Comparison of ENCODE assay signal across 8 mouse cellular contexts in the genomic region with DNA sequence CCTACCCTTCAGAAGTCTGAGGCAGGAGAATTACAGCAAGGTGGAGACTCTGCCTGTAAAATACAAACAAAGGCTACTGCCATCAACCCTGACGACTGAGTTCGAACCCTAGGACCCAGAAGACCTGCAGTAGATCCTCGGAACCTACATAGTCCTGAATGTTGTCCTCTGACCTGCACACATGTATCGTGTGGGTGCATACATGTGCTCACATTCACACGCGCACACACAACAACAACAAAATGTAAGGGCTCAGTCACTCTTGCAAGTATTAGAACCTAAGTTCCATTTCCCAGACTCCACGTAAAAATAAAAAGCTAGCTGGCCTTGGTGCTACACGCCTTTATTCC. TPM values are rescaled to one million over a fixed set of nuclear protein-coding genes. Genes with fewer than 3 reads are reported as not detected.
A peak's percentile ranks its signal among the peaks of the same experiment; 100 is the strongest.
DNase-seq lines count a peak whose midpoint lies in the region; ATAC-seq and TF ChIP-seq lines count a peak whose summit lies in the region.

No protein-coding gene starts in this region.

- in situ Hi-C loops in CH12.LX (cut with MboI; ENCODE audit: low pct_ligation_motif_present, low pct_unique_long_range_greater_than_20kb, low sequenced_read_pairs), result no loop called here

- intact Hi-C loops in heart, postnatal 14 days (cut with DNase I), result no loop called here

- H3K9ac ChIP-seq in heart, embryonic 11.5 days (ENCODE audit: low read depth, low read length), result peak overlapping the region; percentile 76
- peak overlapping the region; percentile 29 for H3K9ac ChIP-seq in CH12.LX (ENCODE audit: insufficient read depth, low read depth)
- H3K9ac ChIP-seq in forebrain, embryonic 13.5 days, result peak overlapping the region; percentile 65
- H3K9ac ChIP-seq in liver, embryonic 14.5 days (replicated peaks), result peak overlapping the region; percentile 65

- TF ChIP-seq EP300 in CH12.LX (IDR thresholded peaks at IDR 0.05; ENCODE audit: low read length), result no peak
- TF ChIP-seq EP300 in liver, embryonic 14.5 days (IDR thresholded peaks at IDR 0.05; ENCODE audit: low read depth), result no peak

- peaks cover 20% of the 10 kb centered on the region for H3K79me2 ChIP-seq in CH12.LX (replicated peaks; ENCODE audit: control insufficient read depth, extremely low read depth, insufficient read depth, poor library complexity, severe bottlenecking)

- 28% methylated on average over 8 of the region's 8 CpGs for WGBS in heart, embryonic 11.5 days (ENCODE audit: insufficient replicate concordance)
- WGBS in forebrain, embryonic 13.5 days, result 29% methylated on average over 8 of the region's 8 CpGs
- WGBS in liver, embryonic 14.5 days (ENCODE audit: insufficient replicate concordance), result 33% methylated on average over 8 of the region's 8 CpGs

- H3K4me3 ChIP-seq in heart, embryonic 11.5 days (ENCODE audit: low read depth, low read length), result peak overlapping the region; percentile 87
- H3K4me3 ChIP-seq in CH12.LX (replicated peaks in 1 of 3; ENCODE audit: low read depth in 2 of 3, low read length in 2 of 3, poor library complexity in 1 of 3), result peak overlapping the region; percentile 56 to 88 (median 60)
- peak overlapping the region; percentile 91 for H3K4me3 ChIP-seq in forebrain, embryonic 13.5 days
- H3K4me3 ChIP-seq in liver, embryonic 14.5 days (ENCODE audit: insufficient read depth in 1 of 2, low read depth in 2 of 2, low read length in 2 of 2), result peak overlapping the region; percentile 83 to 96

- H3K4me1 ChIP-seq in heart, embryonic 11.5 days (ENCODE audit: control insufficient read depth, insufficient read depth, low read length), result peaks cover 21% of the 10 kb centered on the region
- H3K4me1 ChIP-seq in CH12.LX (ENCODE audit: control insufficient read depth in 1 of 2, insufficient read depth in 2 of 2), result peaks cover 11 to 31% of the 10 kb centered on the region in 2 experiments
- peaks cover 33% of the 10 kb centered on the region for H3K4me1 ChIP-seq in forebrain, embryonic 13.5 days
- H3K4me1 ChIP-seq in liver, embryonic 14.5 days (replicated peaks; ENCODE audit: control insufficient read depth in 2 of 2, insufficient read depth in 2 of 2, low read length in 1 of 2), result peaks cover 21 to 26% of the 10 kb centered on the region in 2 experiments

- no peak for DNase-seq in heart, postnatal 14 days
- no peak for DNase-seq in CH12.LX (ENCODE audit: extremely low read depth)
- no peak for DNase-seq in liver, embryonic 14.5 days (ENCODE audit: low read depth in 3 of 3, low spot score in 3 of 3)
- DNase-seq in adrenal gland, postnatal 36 days, result no peak
- no peak for DNase-seq in layer of hippocampus, postnatal 36 days
- no peak for DNase-seq in thymus, postnatal 10 days (ENCODE audit: low spot score in 2 of 2)

- no peak for TF ChIP-seq CTCF in CH12.LX (conservative IDR thresholded peaks at IDR 0.05 in 1 of 2, IDR thresholded peaks at IDR 0.05 in 1 of 2; ENCODE audit: low read depth in 2 of 2, low read length in 2 of 2)
- TF ChIP-seq CTCF in liver, embryonic 14.5 days (IDR thresholded peaks at IDR 0.05; ENCODE audit: low read depth), result no peak

- peak overlapping the region; percentile 89 for H3K4me2 ChIP-seq in heart, embryonic 11.5 days
- H3K4me2 ChIP-seq in CH12.LX (ENCODE audit: insufficient read depth, low read depth, poor library complexity, severe bottlenecking), result peak overlapping the region; percentile 86
- peak overlapping the region; percentile 87 for H3K4me2 ChIP-seq in forebrain, embryonic 13.5 days
- H3K4me2 ChIP-seq in liver, embryonic 14.5 days (ENCODE audit: low read depth), result peak overlapping the region; percentile 81

- no peak overlapping the region for H3K27ac ChIP-seq in heart, embryonic 11.5 days (ENCODE audit: low read depth, low read length)
- H3K27ac ChIP-seq in CH12.LX (ENCODE audit: insufficient read depth, low read depth), result no peak overlapping the region
- no peak overlapping the region for H3K27ac ChIP-seq in forebrain, embryonic 13.5 days
- no peak overlapping the region for H3K27ac ChIP-seq in liver, embryonic 14.5 days

- ATAC-seq in heart, embryonic 11.5 days (replicated peaks; ENCODE audit: insufficient number of reproducible peaks, low FRiP score, low TSS enrichment), result no peak
- ATAC-seq in forebrain, embryonic 13.5 days, result peak; percentile 41; the same call in 1 of the 2 replicates
- peak; percentile 12; the same call in 1 of the 2 replicates for ATAC-seq in liver, embryonic 14.5 days (ENCODE audit: insufficient read depth)

- TF ChIP-seq RAD21 in CH12.LX (IDR thresholded peaks at IDR 0.05; ENCODE audit: low read depth, low read length), result no peak

- H3K36me3 ChIP-seq in heart, embryonic 11.5 days (ENCODE audit: control insufficient read depth, insufficient read depth, low read length), result peaks cover 15% of the 10 kb centered on the region
- H3K36me3 ChIP-seq in CH12.LX (replicated peaks in 1 of 2; ENCODE audit: control insufficient read depth in 1 of 2, insufficient read depth in 1 of 2, low read length in 1 of 2), result peaks cover 14 to 26% of the 10 kb centered on the region in 2 experiments
- H3K36me3 ChIP-seq in forebrain, embryonic 13.5 days (ENCODE audit: poor library complexity, severe bottlenecking), result peaks cover 26% of the 10 kb centered on the region
- H3K36me3 ChIP-seq in liver, embryonic 14.5 days (replicated peaks; ENCODE audit: control insufficient read depth, insufficient read depth, low read depth), result peaks cover 12% of the 10 kb centered on the region

- H3K27me3 ChIP-seq in heart, embryonic 11.5 days (ENCODE audit: control insufficient read depth, insufficient read depth, low read length), result no peaks in the 10 kb centered on the region
- H3K27me3 ChIP-seq in CH12.LX (replicated peaks), result peaks cover 39% of the 10 kb centered on the region
- peaks cover 12% of the 10 kb centered on the region for H3K27me3 ChIP-seq in forebrain, embryonic 13.5 days
- H3K27me3 ChIP-seq in liver, embryonic 14.5 days (ENCODE audit: control insufficient read depth, insufficient read depth, low read length), result no peaks in the 10 kb centered on the region

- H3K9me3 ChIP-seq in heart, embryonic 11.5 days (replicated peaks; ENCODE audit: control insufficient read depth, low read length), result no peaks in the 10 kb centered on the region
- no peaks in the 10 kb centered on the region for H3K9me3 ChIP-seq in CH12.LX (replicated peaks; ENCODE audit: low read length)
- H3K9me3 ChIP-seq in forebrain, embryonic 13.5 days (replicated peaks), result no peaks in the 10 kb centered on the region
- H3K9me3 ChIP-seq in liver, embryonic 14.5 days (ENCODE audit: control insufficient read depth, low read length), result no peaks in the 10 kb centered on the region

- dilution Hi-C loops in CH12.LX (cut with MboI; ENCODE audit: extremely low pct_ligation_motif_present, extremely low pct_unique_long_range_greater_than_20kb, low sequenced_read_pairs), result no loop called here

- TF ChIP-seq POLR2A in CH12.LX (IDR thresholded peaks at IDR 0.05; ENCODE audit: low read depth, low read length), result no peak

TF ChIP-seq in CH12.LX, 34 proteins besides CTCF, POLR2A, EP300 and RAD21 (continues in another document):
- TF ChIP-seq NRF1 (IDR thresholded peaks at IDR 0.05; ENCODE audit: low read depth, low read length) (no peak), ZKSCAN1 (IDR thresholded peaks at IDR 0.05; ENCODE audit: borderline replicate concordance, low read depth, low read length) (no peak), UBTF (IDR thresholded peaks at IDR 0.05; ENCODE audit: low read depth, low read length) (no peak), JUN (IDR thresholded peaks at IDR 0.05; ENCODE audit: insufficient read depth, low read depth, low read length) (no peak), MXI1 (IDR thresholded peaks at IDR 0.05; ENCODE audit: low read depth, low read length) (no peak), USF2 (conservative IDR thresholded peaks at IDR 0.05; ENCODE audit: low read depth, low read length) (no peak), BHLHE40 (IDR thresholded peaks at IDR 0.05; ENCODE audit: low read depth, low read length) (no peak), ELF1 (IDR thresholded peaks at IDR 0.05; ENCODE audit: low read depth, low read length) (no peak), POLR2AphosphoS2 (IDR thresholded peaks at IDR 0.05; ENCODE audit: low read depth, low read length) (no peak), RCOR1 (conservative IDR thresholded peaks at IDR 0.05; ENCODE audit: low read depth, low read length) (no peak), NELFE (IDR thresholded peaks at IDR 0.05; ENCODE audit: low read depth, low read length) (no peak), MAZ (IDR thresholded peaks at IDR 0.05; ENCODE audit: low read depth, low read length) (no peak), E2F4 (IDR thresholded peaks at IDR 0.05; ENCODE audit: insufficient replicate concordance, low read depth, low read length) (no peak), ETS1 (conservative IDR thresholded peaks at IDR 0.05; ENCODE audit: low read depth, low read length) (no peak), SIN3A (IDR thresholded peaks at IDR 0.05; ENCODE audit: low read length) (no peak), SMC3 (IDR thresholded peaks at IDR 0.05; ENCODE audit: low read depth, low read length) (no peak), MYC (IDR thresholded peaks at IDR 0.05; ENCODE audit: low read depth, low read length) (no peak)

RNA-seq across cellular contexts. Expression of a gene that starts 0.6 kb away (rescaled TPM):
- polyA plus RNA-seq in heart, embryonic 11.5 days (2014; fragmentation: Nextera tagmentation; extraction: Ambion mirVana), result 25.7 and 28.9 TPM in 2 replicates
- 10 to 100 TPM; 46.3 to 54.8 TPM for total RNA-seq in heart, postnatal 14 days (2021)
- total RNA-seq in CH12.LX (2012; rRNA removed), result 29.3 and 33.5 TPM in 2 replicates
- total RNA-seq in CH12.LX (2014; rRNA removed), result 41.3 and 51.2 TPM in 2 replicates
- polyA plus RNA-seq in CH12.LX (2012; ENCODE audit: insufficient read length, low read depth), result 41.6 and 46.6 TPM in 2 replicates
- 29.0 and 32.1 TPM in 2 replicates for polyA plus RNA-seq in forebrain, embryonic 13.5 days (2015; fragmentation: Nextera tagmentation; extraction: Ambion mirVana)
- 12.6 and 15.4 TPM in 2 replicates for polyA plus RNA-seq in liver, embryonic 14.5 days (2012; rRNA removed)
- polyA plus RNA-seq in liver, embryonic 14.5 days (2014; fragmentation: Nextera tagmentation; extraction: Ambion mirVana), result 13.7 and 15.1 TPM in 2 replicates
- total RNA-seq in adrenal gland, postnatal 36 days (2021), result 10 to 100 TPM; 51.4 to 55.7 TPM
- 10 to 100 TPM; 37.3 to 37.9 TPM for total RNA-seq in layer of hippocampus, postnatal 36 days (2021)

RNA-seq across cellular contexts. Expression of a gene that starts 28.2 kb away (rescaled TPM):
- polyA plus RNA-seq in heart, embryonic 11.5 days (2014; fragmentation: Nextera tagmentation; extraction: Ambion mirVana), result 12.0 and 12.3 TPM in 2 replicates
- 1 to 10 TPM; 7.0 to 7.2 TPM for total RNA-seq in heart, postnatal 14 days (2021)
- total RNA-seq in CH12.LX (2012; rRNA removed) (4.5 and 5.5 TPM in 2 replicates), CH12.LX (2014; rRNA removed) (2.7 and 2.9 TPM in 2 replicates)
- 7.0 and 7.2 TPM in 2 replicates for polyA plus RNA-seq in CH12.LX (2012; ENCODE audit: insufficient read length, low read depth)
- 7.1 and 7.7 TPM in 2 replicates for polyA plus RNA-seq in forebrain, embryonic 13.5 days (2015; fragmentation: Nextera tagmentation; extraction: Ambion mirVana)
- 3.6 and 4.1 TPM in 2 replicates for polyA plus RNA-seq in liver, embryonic 14.5 days (2012; rRNA removed)
- 4.4 and 5.0 TPM in 2 replicates for polyA plus RNA-seq in liver, embryonic 14.5 days (2014; fragmentation: Nextera tagmentation; extraction: Ambion mirVana)
- 10 to 100 TPM in 1 of 2 experiments, 1 to 10 TPM in 1; 8.9 to 12.9 TPM for total RNA-seq in adrenal gland, postnatal 36 days (2021)
- 1 to 10 TPM; 1.8 to 2.1 TPM for total RNA-seq in layer of hippocampus, postnatal 36 days (2021)
